In genomic region chr15:7922291-7923037, GRCm38 (mm10) we compare ENCODE assay signal across 18 mouse cellular contexts.
DNase-seq lines count a peak whose midpoint lies in the region; ATAC-seq lines count a peak whose summit lies in the region.
"Had no signal": no experiment of that assay in that cellular context is flagged by ENCODE, and none has a peak within 500 bp of the region (broad histone marks: within the 10 kb centered on the region; RNA-seq: fewer than 3 reads in every experiment).

No protein-coding gene starts in this region.

- ATAC-seq in hindbrain, embryonic 13.5 days (ENCODE audit: low FRiP score) = peak; percentile 75
- no peak for ATAC-seq in hindbrain, embryonic 12.5 days (ENCODE audit: low FRiP score)
- ATAC-seq: activated CD4-positive, CD25-positive, alpha-beta regulatory T cell, adult 4 months; forebrain, embryonic 15.5 days had no signal

- no peaks in the 10 kb centered on the region for H3K27me3 ChIP-seq in hindbrain, embryonic 13.5 days
- no peaks in the 10 kb centered on the region for H3K27me3 ChIP-seq in hindbrain, embryonic 12.5 days
- H3K27me3 ChIP-seq: CH12.LX; forebrain, embryonic 15.5 days; heart, embryonic 15.5 days; lung, embryonic 15.5 days had no signal

- DNase-seq in layer of hippocampus, adult 8-10 months (ENCODE audit: low spot score in 2 of 2) = peak; percentile 13 to 19
- DNase-seq in layer of hippocampus, postnatal 25 days (ENCODE audit: extremely low spot score in 1 of 2, low spot score in 1 of 2) = no peak
- DNase-seq in cerebellum, adult 11-12 months = peak; percentile 72
- DNase-seq in cerebellum, postnatal 36 days = peak; percentile 69 to 70
- no peak for DNase-seq in right cerebral cortex, postnatal 25 days
- no peak for DNase-seq in Muller cell, postnatal 12 days (ENCODE audit: inconsistent ontology term)
- DNase-seq: adrenal gland, postnatal 25 days; kidney, postnatal 10 days had no signal

- H3K4me2 ChIP-seq in hindbrain, embryonic 13.5 days = no peak overlapping the region
- no peak overlapping the region for H3K4me2 ChIP-seq in hindbrain, embryonic 12.5 days (replicated peaks)
- H3K4me2 ChIP-seq: forebrain, embryonic 15.5 days; heart, embryonic 15.5 days; liver, embryonic 11.5 days; lung, embryonic 15.5 days had no signal

- H3K4me3 ChIP-seq in hindbrain, embryonic 13.5 days = no peak overlapping the region
- no peak overlapping the region for H3K4me3 ChIP-seq in hindbrain, embryonic 12.5 days
- H3K4me3 ChIP-seq: embryonic facial prominence, embryonic 10.5 days; erythroblast, embryonic 14.5 days; forebrain, embryonic 15.5 days; heart, embryonic 15.5 days; lung, embryonic 15.5 days had no signal

- H3K9me3 ChIP-seq in hindbrain, embryonic 13.5 days = no peaks in the 10 kb centered on the region
- no peaks in the 10 kb centered on the region for H3K9me3 ChIP-seq in hindbrain, embryonic 12.5 days (replicated peaks)
- H3K9me3 ChIP-seq: embryonic facial prominence, embryonic 10.5 days; forebrain, embryonic 15.5 days; heart, embryonic 15.5 days; lung, embryonic 15.5 days had no signal

- WGBS in hindbrain, embryonic 13.5 days = 82% methylated on average over 14 of the region's 14 CpGs
- WGBS in hindbrain, embryonic 12.5 days = 89% methylated on average over 14 of the region's 14 CpGs

- H3K27ac ChIP-seq in hindbrain, embryonic 13.5 days = no peak overlapping the region
- H3K27ac ChIP-seq in hindbrain, embryonic 12.5 days = no peak overlapping the region
- H3K27ac ChIP-seq: embryonic facial prominence, embryonic 10.5 days; forebrain, embryonic 15.5 days; heart, embryonic 15.5 days; lung, embryonic 15.5 days had no signal

- peaks cover 17% of the 10 kb centered on the region for H3K36me3 ChIP-seq in hindbrain, embryonic 13.5 days
- H3K36me3 ChIP-seq in hindbrain, embryonic 12.5 days = no peaks in the 10 kb centered on the region
- H3K36me3 ChIP-seq: forebrain, embryonic 15.5 days; heart, embryonic 15.5 days; lung, embryonic 15.5 days had no signal

- H3K4me1 ChIP-seq in hindbrain, embryonic 13.5 days (replicated peaks) = no peaks in the 10 kb centered on the region
- H3K4me1 ChIP-seq in hindbrain, embryonic 12.5 days = no peaks in the 10 kb centered on the region
- H3K4me1 ChIP-seq: embryonic facial prominence, embryonic 10.5 days; forebrain, embryonic 15.5 days; heart, embryonic 15.5 days; lung, embryonic 15.5 days had no signal

- H3K9ac ChIP-seq in hindbrain, embryonic 13.5 days = no peak overlapping the region
- H3K9ac ChIP-seq in hindbrain, embryonic 12.5 days = no peak overlapping the region
- H3K9ac ChIP-seq: forebrain, embryonic 15.5 days; heart, embryonic 15.5 days; lung, embryonic 15.5 days had no signal

Comparison
In these comparisons a context has a peak if more than half of its experiments do, and no peak if none do; other contexts are left out.
1. DNase-seq: peak in layer of hippocampus, adult 8-10 months (2 of 2), cerebellum, adult 11-12 months (single experiment) and cerebellum, postnatal 36 days (2 of 2); none in layer of hippocampus, postnatal 25 days (0 of 2), right cerebral cortex, postnatal 25 days (single experiment) and Muller cell, postnatal 12 days (single experiment).